Mouse (Mus musculus): ENCODE measurements at regions not wholly inside any gene's neighbourhood (a gene's known extent, or its start where the extent isn't known, plus 50 kb on each side); places are given as distances from the start of the nearest gene placed in this dataset.
A peak's percentile ranks its signal among the peaks of the same experiment; 100 is the strongest.

GRCm38 (mm10) chr10:37501043-37501442 lies 362.3 kb upstream of the Marcks start:
- no peak for TF ChIP-seq CTCF (IDR thresholded peaks at IDR 0.05)
- no peak for TF ChIP-seq EP300 (IDR thresholded peaks at IDR 0.05)
- DNase-seq (ENCODE audit: low spot score) (no peak), ATAC-seq (no peak)
- no peak overlapping the region for H3K9ac ChIP-seq (replicated peaks; ENCODE audit: low read depth)
- WGBS, result 92% methylated on average over 2 of the region's 2 CpGs
- no peak overlapping the region for H3K4me2 ChIP-seq (replicated peaks; ENCODE audit: low read depth, low read length)
- no peaks in the 10 kb centered on the region for H3K9me3 ChIP-seq (ENCODE audit: low read length)
- no peaks in the 10 kb centered on the region for H3K27me3 ChIP-seq (replicated peaks; ENCODE audit: insufficient read depth, low read length)
- peaks cover 3% of the 10 kb centered on the region; the same call in 1 of the 2 replicates for H3K4me1 ChIP-seq (ENCODE audit: insufficient read depth, low read depth, low read length)
- no peak overlapping the region for H3K4me3 ChIP-seq (ENCODE audit: low read depth, low read length)
- H3K36me3 ChIP-seq (ENCODE audit: insufficient read depth, low read length), result no peaks in the 10 kb centered on the region
- no peak overlapping the region for H3K27ac ChIP-seq (ENCODE audit: low read length)

- Histone ChIP-seq H3K4me3 (ENCODE audit: low read depth, low read length) (no peak overlapping the region), H3K9ac (replicated peaks; ENCODE audit: low read depth) (no peak overlapping the region), H3K4me2 (replicated peaks; ENCODE audit: low read depth, low read length) (no peak overlapping the region), H3K9me3 (ENCODE audit: low read length) (no peaks in the 10 kb centered on the region), H3K27ac (ENCODE audit: low read length) (no peak overlapping the region), H3K4me1 (ENCODE audit: insufficient read depth, low read depth, low read length) (no peaks in the 10 kb centered on the region), H3K36me3 (ENCODE audit: insufficient read depth, low read length) (no peaks in the 10 kb centered on the region), H3K27me3 (replicated peaks; ENCODE audit: insufficient read depth, low read length) (no peaks in the 10 kb centered on the region)
- WGBS, result 82% methylated on average over 1 of the region's 1 CpGs
- ATAC-seq, result no peak
- TF ChIP-seq CTCF (IDR thresholded peaks at IDR 0.05), result no peak
- no peak for DNase-seq (ENCODE audit: low spot score)
These were observed 356.7 kb upstream of the Marcks start for GRCm38 (mm10) chr10:37495467-37495866.

GRCm38 (mm10) chr10:37494552-37495166 lies 355.9 kb upstream of the Marcks start:
- ATAC-seq (no peak), DNase-seq (ENCODE audit: low spot score) (no peak)
- WGBS, result 58% methylated on average over 3 of the region's 3 CpGs
- no peak overlapping the region for H3K27ac ChIP-seq (ENCODE audit: low read length)
- H3K4me1 ChIP-seq (ENCODE audit: insufficient read depth, low read depth, low read length), result no peaks in the 10 kb centered on the region
- H3K4me2 ChIP-seq (replicated peaks; ENCODE audit: low read depth, low read length), result no peak overlapping the region
- H3K9me3 ChIP-seq (ENCODE audit: low read length), result no peaks in the 10 kb centered on the region
- no peaks in the 10 kb centered on the region for H3K27me3 ChIP-seq (replicated peaks; ENCODE audit: insufficient read depth, low read length)
- no peak overlapping the region for H3K4me3 ChIP-seq (ENCODE audit: low read depth, low read length)
- H3K36me3 ChIP-seq (ENCODE audit: insufficient read depth, low read length), result no peaks in the 10 kb centered on the region
- TF ChIP-seq CTCF (IDR thresholded peaks at IDR 0.05), result no peak
- TF ChIP-seq EP300 (IDR thresholded peaks at IDR 0.05), result no peak
- H3K9ac ChIP-seq (replicated peaks; ENCODE audit: low read depth), result no peak overlapping the region

GRCm38 (mm10) chr10:37494098-37494497 lies 355.4 kb upstream of the Marcks start:
- no peak overlapping the region for H3K9ac ChIP-seq (replicated peaks; ENCODE audit: low read depth)
- no peak overlapping the region for H3K27ac ChIP-seq (ENCODE audit: low read length)
- TF ChIP-seq CTCF (IDR thresholded peaks at IDR 0.05) (no peak), EP300 (IDR thresholded peaks at IDR 0.05) (no peak)
- no peak overlapping the region for H3K4me3 ChIP-seq (ENCODE audit: low read depth, low read length)
- no peaks in the 10 kb centered on the region for H3K27me3 ChIP-seq (replicated peaks; ENCODE audit: insufficient read depth, low read length)
- 53% methylated on average over 2 of the region's 2 CpGs for WGBS
- no peak overlapping the region for H3K4me2 ChIP-seq (replicated peaks; ENCODE audit: low read depth, low read length)
- DNase-seq (ENCODE audit: low spot score) (no peak), ATAC-seq (no peak)
- H3K9me3 ChIP-seq (ENCODE audit: low read length), result no peaks in the 10 kb centered on the region
- no peaks in the 10 kb centered on the region for H3K4me1 ChIP-seq (ENCODE audit: insufficient read depth, low read depth, low read length)
- no peaks in the 10 kb centered on the region for H3K36me3 ChIP-seq (ENCODE audit: insufficient read depth, low read length)

- WGBS, result 39% methylated on average over 6 of the region's 6 CpGs
These were observed 345.7 kb upstream of the Marcks start for GRCm38 (mm10) chr10:37484311-37485023.

GRCm38 (mm10) chr10:37483521-37483920 lies 344.8 kb upstream of the Marcks start:
- H3K4me1 ChIP-seq (ENCODE audit: insufficient read depth, low read depth, low read length), result no peaks in the 10 kb centered on the region
- no peak overlapping the region for H3K9ac ChIP-seq (replicated peaks; ENCODE audit: low read depth)
- DNase-seq (ENCODE audit: low spot score), result peak; percentile 42
- H3K36me3 ChIP-seq (ENCODE audit: insufficient read depth, low read length), result no peaks in the 10 kb centered on the region
- 36% methylated on average over 4 of the region's 4 CpGs for WGBS
- peak overlapping the region; percentile 38; the same call in 1 of the 2 replicates for H3K27ac ChIP-seq (ENCODE audit: low read length)
- H3K9me3 ChIP-seq (ENCODE audit: low read length), result no peaks in the 10 kb centered on the region
- H3K4me2 ChIP-seq (replicated peaks; ENCODE audit: low read depth, low read length), result no peak overlapping the region
- no peak overlapping the region for H3K4me3 ChIP-seq (ENCODE audit: low read depth, low read length)
- TF ChIP-seq EP300 (IDR thresholded peaks at IDR 0.05), result peak; percentile 55
- no peak for TF ChIP-seq CTCF (IDR thresholded peaks at IDR 0.05)
- no peaks in the 10 kb centered on the region for H3K27me3 ChIP-seq (replicated peaks; ENCODE audit: insufficient read depth, low read length)
- 0 out of 2 replicates have a peak, but pooled peaks have one; percentile 49 for ATAC-seq

More at GRCm38 (mm10) chr10:37484311-37485023, 345.7 kb upstream of the Marcks start:
- H3K4me2 ChIP-seq (replicated peaks; ENCODE audit: low read depth, low read length), result no peak overlapping the region
- no peaks in the 10 kb centered on the region for H3K9me3 ChIP-seq (ENCODE audit: low read length)
- peak; percentile 88 for ATAC-seq
- no peaks in the 10 kb centered on the region for H3K4me1 ChIP-seq (ENCODE audit: insufficient read depth, low read depth, low read length)
- H3K27ac ChIP-seq (ENCODE audit: low read length), result peak overlapping the region; percentile 38
- H3K27me3 ChIP-seq (replicated peaks; ENCODE audit: insufficient read depth, low read length), result no peaks in the 10 kb centered on the region
- TF ChIP-seq CTCF (IDR thresholded peaks at IDR 0.05) (no peak), EP300 (IDR thresholded peaks at IDR 0.05) (peak; percentile 99)
- H3K4me3 ChIP-seq (ENCODE audit: low read depth, low read length), result no peak overlapping the region
- DNase-seq (ENCODE audit: low spot score), result peak; percentile 70
- no peaks in the 10 kb centered on the region for H3K36me3 ChIP-seq (ENCODE audit: insufficient read depth, low read length)
- H3K9ac ChIP-seq (replicated peaks; ENCODE audit: low read depth), result no peak overlapping the region
